Mouse (Mus musculus) heart, embryonic 10.5 days (tissue): ENCODE data around the gene Fam71e2. TPM values are rescaled to one million over a fixed set of nuclear protein-coding genes. Genes with fewer than 3 reads are reported as not detected.

ENCODE experiments used
- DNase-seq: peaks from one replicate; pipeline ENCODE4 v3.0.0-alpha.2; 2017; ENCODE audit warnings: low spot score
- H3K27ac ChIP-seq: fragments of 300-500 bp; sonication (generic); 2 replicates; pipeline ENCODE4 v1.5.1; 2016; ENCODE audit warnings: mild to moderate bottlenecking
- H3K27me3 ChIP-seq: fragments of 300-500 bp; sonication (generic); 2 replicates; pipeline ENCODE4 v1.6.1; 2016; ENCODE audit warnings: mild to moderate bottlenecking; ENCODE audit not compliant: poor library complexity, insufficient read depth, severe bottlenecking
- H3K36me3 ChIP-seq: fragments of 300-500 bp; sonication (generic); 2 replicates; pipeline ENCODE4 v1.6.1; 2016; ENCODE audit warnings: mild to moderate bottlenecking, moderate library complexity
- H3K4me1 ChIP-seq: fragments of 300-500 bp; sonication (generic); 2 replicates; pipeline ENCODE4 v1.6.1; 2016; ENCODE audit warnings: mild to moderate bottlenecking
- H3K4me3 ChIP-seq: fragments of 300-500 bp; sonication (generic); 2 replicates; pipeline ENCODE4 v1.5.1; 2016; ENCODE audit warnings: mild to moderate bottlenecking, moderate library complexity
- H3K9me3 ChIP-seq: fragments of 300-500 bp; sonication (generic); 2 replicates; pipeline ENCODE4 v1.6.1; 2016; ENCODE audit warnings: mild to moderate bottlenecking, moderate library complexity
- WGBS: fragments of 180-500 bp; shearing (Covaris S2); methylation state at CpG from one replicate; pipeline ENCODE4 v1.1.7; 2016; 5-methylcytosine and 5-hydroxymethylcytosine counted together
- polyA plus RNA-seq: library from polyadenylated mRNA; unstranded; fragments of >200 nt; fragmentation: Nextera tagmentation; extraction: Ambion mirVana; gene quantifications from 2 replicates; pipeline ENCODE4 v1.2.1, GENCODE M21; 2016

Gene Fam71e2
- polyA plus RNA-seq, 1 experiment from 2014 or later, result not detected

- peak overlapping the region; percentile 94 for H3K27ac ChIP-seq
- peak overlapping the region; percentile 67 for H3K4me3 ChIP-seq
- H3K27me3 ChIP-seq, result no peaks in the 10 kb centered on the region
- 84% methylated on average over 21 of the region's 21 CpGs for WGBS
- H3K9me3 ChIP-seq, result no peaks in the 10 kb centered on the region
- peaks cover 44% of the 10 kb centered on the region for H3K4me1 ChIP-seq
- no peak for DNase-seq
- H3K36me3 ChIP-seq, result peaks cover 46% of the 10 kb centered on the region
These were observed 29.2 kb downstream of the Fam71e2 start for GRCm38 (mm10) chr7:4741672-4742481.

- DNase-seq, result peak; percentile 89
- H3K9me3 ChIP-seq, result no peaks in the 10 kb centered on the region
- no peaks in the 10 kb centered on the region for H3K27me3 ChIP-seq
- H3K36me3 ChIP-seq, result peaks cover 39% of the 10 kb centered on the region
- H3K27ac ChIP-seq, result peak overlapping the region; percentile 94
- peaks cover 38% of the 10 kb centered on the region for H3K4me1 ChIP-seq
- WGBS, result 4% methylated on average over 4 of the region's 4 CpGs
- peak overlapping the region; percentile 67 for H3K4me3 ChIP-seq
These were observed 30.0 kb downstream of the Fam71e2 start for GRCm38 (mm10) chr7:4741151-4741550.

GRCm38 (mm10) chr7:4740309-4740727, 30.8 kb downstream of the Fam71e2 start:
- Histone ChIP-seq H3K4me1 (peaks cover 33% of the 10 kb centered on the region), H3K27ac (peak overlapping the region; percentile 94), H3K27me3 (no peaks in the 10 kb centered on the region), H3K9me3 (no peaks in the 10 kb centered on the region), H3K36me3 (peaks cover 31% of the 10 kb centered on the region), H3K4me3 (peak overlapping the region; percentile 67)
- no peak for DNase-seq
- WGBS, result 2% methylated on average over 14 of the region's 14 CpGs

- H3K27ac ChIP-seq, result peak within 1 kb of the TSS; percentile 94
- under 1% methylated on average over 36 of the region's 44 CpGs for WGBS
- peak within 1 kb of the TSS; percentile 67 for H3K4me3 ChIP-seq
- no peaks in the 10 kb centered on the region for H3K9me3 ChIP-seq
- DNase-seq, result peak; percentile 100
- H3K4me1 ChIP-seq, result peaks cover 33% of the 10 kb centered on the region
- no peaks in the 10 kb centered on the region for H3K27me3 ChIP-seq
- peaks cover 27% of the 10 kb centered on the region for H3K36me3 ChIP-seq
These were observed 31.4 kb downstream of the Fam71e2 start, which contains the start of gene Kmt5c for GRCm38 (mm10) chr7:4739544-4740275. TSS of gene Kmt5c (plus strand) at chr7:4740115.

- WGBS, result 56% methylated on average over 10 of the region's 10 CpGs
- Histone ChIP-seq H3K36me3 (peaks cover 21% of the 10 kb centered on the region), H3K4me3 (peak overlapping the region; percentile 67), H3K27ac (peak overlapping the region; percentile 78), H3K27me3 (no peaks in the 10 kb centered on the region), H3K9me3 (no peaks in the 10 kb centered on the region), H3K4me1 (peaks cover 30% of the 10 kb centered on the region)
- DNase-seq, result no peak
These were observed 32.0 kb downstream of the Fam71e2 start for GRCm38 (mm10) chr7:4739041-4739543.

GRCm38 (mm10) chr7:4732968-4733392, 38.1 kb downstream of the Fam71e2 start:
- H3K27me3 ChIP-seq, result no peaks in the 10 kb centered on the region
- DNase-seq, result no peak
- H3K27ac ChIP-seq, result no peak overlapping the region
- WGBS, result 54% methylated on average over 6 of the region's 6 CpGs
- H3K36me3 ChIP-seq, result no peaks in the 10 kb centered on the region
- no peak overlapping the region for H3K4me3 ChIP-seq
- H3K9me3 ChIP-seq, result no peaks in the 10 kb centered on the region
- no peaks in the 10 kb centered on the region for H3K4me1 ChIP-seq

GRCm38 (mm10) chr7:4731090-4731489, 40.0 kb downstream of the Fam71e2 start:
- no peaks in the 10 kb centered on the region for H3K36me3 ChIP-seq
- no peaks in the 10 kb centered on the region for H3K4me1 ChIP-seq
- no peaks in the 10 kb centered on the region for H3K9me3 ChIP-seq
- no peak overlapping the region for H3K4me3 ChIP-seq
- 73% methylated on average over 5 of the region's 5 CpGs for WGBS
- no peak for DNase-seq
- no peaks in the 10 kb centered on the region for H3K27me3 ChIP-seq
- H3K27ac ChIP-seq, result no peak overlapping the region

- Histone ChIP-seq H3K9me3 (no peaks in the 10 kb centered on the region), H3K4me3 (no peak within 1 kb of the TSS), H3K27ac (no peak within 1 kb of the TSS), H3K4me1 (no peaks in the 10 kb centered on the region), H3K36me3 (no peaks in the 10 kb centered on the region), H3K27me3 (peaks cover 5% of the 10 kb centered on the region; the same call in 1 of the 2 replicates)
- DNase-seq, result no peak
- WGBS, result 71% methylated on average over 7 of the region's 7 CpGs
These were observed 45.9 kb downstream of the Fam71e2 start, which contains the start of gene Tmem150b for GRCm38 (mm10) chr7:4725169-4725568. TSS of gene Tmem150b (minus strand) at chr7:4725249.

- Histone ChIP-seq H3K27me3 (peaks cover 5% of the 10 kb centered on the region; the same call in 1 of the 2 replicates), H3K9me3 (no peaks in the 10 kb centered on the region), H3K36me3 (no peaks in the 10 kb centered on the region), H3K4me3 (no peak overlapping the region), H3K27ac (no peak overlapping the region), H3K4me1 (no peaks in the 10 kb centered on the region)
- no peak for DNase-seq
- WGBS, result 62% methylated on average over 3 of the region's 3 CpGs
These were observed 46.7 kb downstream of the Fam71e2 start for GRCm38 (mm10) chr7:4724359-4724758.

- Histone ChIP-seq H3K4me3 (peak overlapping the region; percentile 43), H3K4me1 (no peaks in the 10 kb centered on the region), H3K36me3 (no peaks in the 10 kb centered on the region), H3K9me3 (no peaks in the 10 kb centered on the region), H3K27me3 (peaks cover 5% of the 10 kb centered on the region; the same call in 1 of the 2 replicates), H3K27ac (no peak overlapping the region)
- no peak for DNase-seq
- WGBS, result 36% methylated on average over 12 of the region's 12 CpGs
These were observed 47.6 kb downstream of the Fam71e2 start for GRCm38 (mm10) chr7:4723508-4723907.

GRCm38 (mm10) chr7:4719276-4719675, 51.8 kb downstream of the Fam71e2 start:
- H3K4me3 ChIP-seq, result no peak overlapping the region
- H3K4me1 ChIP-seq, result no peaks in the 10 kb centered on the region
- H3K9me3 ChIP-seq, result no peaks in the 10 kb centered on the region
- no peak for DNase-seq
- no peak overlapping the region for H3K27ac ChIP-seq
- H3K27me3 ChIP-seq, result no peaks in the 10 kb centered on the region
- WGBS, result 88% methylated on average over 3 of the region's 3 CpGs
- H3K36me3 ChIP-seq, result peaks cover 24% of the 10 kb centered on the region

GRCm38 (mm10) chr7:4716955-4717354, 54.1 kb downstream of the Fam71e2 start:
- WGBS, result 67% methylated on average over 6 of the region's 6 CpGs
- peaks cover 44% of the 10 kb centered on the region for H3K36me3 ChIP-seq
- no peaks in the 10 kb centered on the region for H3K9me3 ChIP-seq
- no peaks in the 10 kb centered on the region for H3K27me3 ChIP-seq
- H3K4me3 ChIP-seq, result no peak overlapping the region
- DNase-seq, result no peak
- no peaks in the 10 kb centered on the region for H3K4me1 ChIP-seq
- no peak overlapping the region for H3K27ac ChIP-seq

GRCm38 (mm10) chr7:4712594-4712993, 58.5 kb downstream of the Fam71e2 start:
- 81% methylated on average over 3 of the region's 3 CpGs for WGBS

More at GRCm38 (mm10) chr7:4712594-4712993, 58.5 kb downstream of the Fam71e2 start:
- DNase-seq, result no peak
- Histone ChIP-seq H3K4me3 (no peak overlapping the region), H3K36me3 (peaks cover 76% of the 10 kb centered on the region), H3K9me3 (no peaks in the 10 kb centered on the region), H3K27me3 (no peaks in the 10 kb centered on the region), H3K27ac (no peak overlapping the region), H3K4me1 (no peaks in the 10 kb centered on the region)
